Mouse (Mus musculus) limb, embryonic 14.5 days (tissue): ENCODE results near the gene Tub. TPM values are rescaled to one million over a fixed set of nuclear protein-coding genes. Genes with fewer than 3 reads are reported as not detected.

Experiments used
- ATAC-seq: fragments of 200-750 bp; cut with Nextera tagmentation; 2 replicates; pipeline ENCODE4 v1.8.0; 2017; ENCODE audit warnings: low read depth, moderate number of reproducible peaks, moderate TSS enrichment; ENCODE audit not compliant: low FRiP score
- DNase-seq: peaks from one replicate; pipeline ENCODE4 v3.0.0-alpha.2; 2015; ENCODE audit warnings: low spot score
- H3K27ac ChIP-seq: fragments of 300-500 bp; sonication (generic); replicated peaks from 2 replicates; pipeline ENCODE4 v1.5.1; 2014; ENCODE audit warnings: low read depth, mild to moderate bottlenecking, low read length, moderate library complexity, mixed read lengths
- H3K27me3 ChIP-seq: fragments of 300-500 bp; sonication (generic); 2 replicates; pipeline ENCODE4 v1.6.1; 2014; ENCODE audit warnings: low read length, mixed read lengths; ENCODE audit not compliant: control insufficient read depth, insufficient read depth
- H3K36me3 ChIP-seq: fragments of 300-500 bp; sonication (generic); 2 replicates; pipeline ENCODE4 v1.6.1; 2014; ENCODE audit warnings: mild to moderate bottlenecking, low read length, moderate library complexity, mixed read lengths; ENCODE audit not compliant: control insufficient read depth, insufficient read depth
- H3K4me1 ChIP-seq: fragments of 300-500 bp; sonication (generic); 2 replicates; pipeline ENCODE4 v1.6.1; 2014; ENCODE audit warnings: antibody characterized with exemption, low read length, mixed read lengths; ENCODE audit not compliant: control insufficient read depth, insufficient read depth
- H3K4me2 ChIP-seq: fragments of 300-500 bp; sonication (generic); replicated peaks from 2 replicates; pipeline ENCODE4 v1.6.1; 2014; ENCODE audit warnings: low read depth, mild to moderate bottlenecking, low read length, moderate library complexity; ENCODE audit not compliant: severe bottlenecking
- H3K4me3 ChIP-seq: fragments of 300-500 bp; sonication (generic); replicated peaks from 2 replicates; pipeline ENCODE4 v1.5.1; 2014; ENCODE audit warnings: low read length
- H3K9ac ChIP-seq: fragments of 300-500 bp; sonication (generic); 2 replicates; pipeline ENCODE4 v1.6.1; 2014; ENCODE audit warnings: mild to moderate bottlenecking, low read depth, low read length, moderate library complexity; ENCODE audit not compliant: severe bottlenecking
- H3K9me3 ChIP-seq: fragments of 300-500 bp; sonication (generic); 2 replicates; pipeline ENCODE4 v1.6.1; 2016; ENCODE audit warnings: low read length; ENCODE audit not compliant: control insufficient read depth
- POLR2A ChIP-seq: fragments of 200-500 bp; IDR thresholded peaks from 2 replicates; pipeline ENCODE4 v1.8.0; 2012; ENCODE audit warnings: inconsistent platforms, mild to moderate bottlenecking, moderate library complexity, borderline replicate concordance; ENCODE audit not compliant: insufficient read depth, insufficient read length; ENCODE audit errors: extremely low read depth
- WGBS: fragments of 180-500 bp; shearing (Covaris S2); extraction: QIAGEN DNeasy Blood & Tissue Kit; methylation state at CpG from one replicate; pipeline ENCODE4 v1.1.7; 2014; 5-methylcytosine and 5-hydroxymethylcytosine counted together
- polyA plus RNA-seq, 2 experiments: library from polyadenylated mRNA; depleted of rRNA in 1 of 2; stranded (reverse) in 1 of 2; unstranded in 1 of 2; fragments of >200 nt; fragmentation: Nextera tagmentation in 1 of 2; extraction: Ambion mirVana in 1 of 2; gene quantifications; 2 replicates each; pipeline versions ENCODE4 v1.2.1 to v1.2.3; 2012 to 2014

Tub gene
- polyA plus RNA-seq, 2 experiments: 4.0 to 14.1 TPM

GRCm38 (mm10) chr7:109082269-109083112 is 132.4 kb downstream of the Tub start:
- no peak for TF ChIP-seq POLR2A
- Histone ChIP-seq H3K27ac (no peak overlapping the region), H3K4me3 (peak overlapping the region; percentile 47), H3K9ac (peak overlapping the region; percentile 41), H3K9me3 (no peaks in the 10 kb centered on the region), H3K4me1 (no peaks in the 10 kb centered on the region), H3K27me3 (peaks cover 16% of the 10 kb centered on the region), H3K36me3 (no peaks in the 10 kb centered on the region), H3K4me2 (peak overlapping the region; percentile 62)
- peak; percentile 59 for DNase-seq
- no peak for ATAC-seq
- 24% methylated on average over 11 of the region's 12 CpGs for WGBS

GRCm38 (mm10) chr7:109083113-109083812 is 133.1 kb downstream of the Tub start, which contains the start of gene Ric3:
Gene Ric3, minus strand, starts transcription at chr7:109083331.
- H3K9ac ChIP-seq: peak within 1 kb of the TSS; percentile 41
- H3K4me1 ChIP-seq: no peaks in the 10 kb centered on the region
- peaks cover 16% of the 10 kb centered on the region for H3K27me3 ChIP-seq
- no peak within 1 kb of the TSS for H3K27ac ChIP-seq
- DNase-seq (no peak), ATAC-seq (no peak)
- H3K9me3 ChIP-seq: no peaks in the 10 kb centered on the region
- H3K36me3 ChIP-seq: no peaks in the 10 kb centered on the region
- 4% methylated on average over 47 of the region's 50 CpGs for WGBS
- peak within 1 kb of the TSS; percentile 47 for H3K4me3 ChIP-seq
- H3K4me2 ChIP-seq: peak within 1 kb of the TSS; percentile 62
- TF ChIP-seq POLR2A: no peak

- Histone ChIP-seq H3K4me3 (no peak overlapping the region), H3K27ac (no peak overlapping the region), H3K9me3 (no peaks in the 10 kb centered on the region), H3K9ac (no peak overlapping the region), H3K4me2 (no peak overlapping the region), H3K36me3 (no peaks in the 10 kb centered on the region), H3K27me3 (peaks cover 16% of the 10 kb centered on the region), H3K4me1 (no peaks in the 10 kb centered on the region)
- no peak for TF ChIP-seq POLR2A
- 88% methylated on average over 4 of the region's 4 CpGs for WGBS
- no peak for DNase-seq
- ATAC-seq: no peak
Measured at GRCm38 (mm10) chr7:109083813-109084184, 133.7 kb downstream of the Tub start.

Other genes with a start within 250 kb of the Tub start
- not detected in 2 replicates for gene Olfr512, start 237.0 kb upstream of the Tub start, polyA plus RNA-seq (2012; rRNA removed)
- not detected in 2 replicates for gene Olfr512, start 237.0 kb upstream of the Tub start, polyA plus RNA-seq (2014; fragmentation: Nextera tagmentation; extraction: Ambion mirVana)
- gene Olfr513, start 199.4 kb upstream of the Tub start, polyA plus RNA-seq (2012; rRNA removed): not detected in 2 replicates
- gene Olfr513, start 199.4 kb upstream of the Tub start, polyA plus RNA-seq (2014; fragmentation: Nextera tagmentation; extraction: Ambion mirVana): not detected in 2 replicates
- gene Olfr514, start 124.3 kb upstream of the Tub start, polyA plus RNA-seq (2012; rRNA removed): not detected in 2 replicates
- not detected in 2 replicates for gene Olfr514, start 124.3 kb upstream of the Tub start, polyA plus RNA-seq (2014; fragmentation: Nextera tagmentation; extraction: Ambion mirVana)
- gene Olfr516, start 99.8 kb upstream of the Tub start, polyA plus RNA-seq (2012; rRNA removed): not detected in 2 replicates
- gene Olfr516, start 99.8 kb upstream of the Tub start, polyA plus RNA-seq (2014; fragmentation: Nextera tagmentation; extraction: Ambion mirVana): not detected in 2 replicates
- gene Olfr517, start 78.0 kb upstream of the Tub start, polyA plus RNA-seq (2012; rRNA removed): not detected in 2 replicates
- not detected in 2 replicates for gene Olfr517, start 78.0 kb upstream of the Tub start, polyA plus RNA-seq (2014; fragmentation: Nextera tagmentation; extraction: Ambion mirVana)
- gene Olfr518, start 65.3 kb upstream of the Tub start, polyA plus RNA-seq (2012; rRNA removed): not detected in 2 replicates
- not detected in 2 replicates for gene Olfr518, start 65.3 kb upstream of the Tub start, polyA plus RNA-seq (2014; fragmentation: Nextera tagmentation; extraction: Ambion mirVana)
- gene Olfr519, start 55.9 kb upstream of the Tub start, polyA plus RNA-seq (2012; rRNA removed): not detected in 2 replicates
- not detected in 2 replicates for gene Olfr519, start 55.9 kb upstream of the Tub start, polyA plus RNA-seq (2014; fragmentation: Nextera tagmentation; extraction: Ambion mirVana)
- gene Nlrp10, start 20.2 kb upstream of the Tub start, polyA plus RNA-seq (2012; rRNA removed): 0.10 and 0.19 TPM in 2 replicates
- 0.10 and 0.25 TPM in 2 replicates for gene Nlrp10, start 20.2 kb upstream of the Tub start, polyA plus RNA-seq (2014; fragmentation: Nextera tagmentation; extraction: Ambion mirVana)
- gene Eif3f, start 15.9 kb upstream of the Tub start, polyA plus RNA-seq (2012; rRNA removed): 122 and 141 TPM in 2 replicates
- 120 and 123 TPM in 2 replicates for gene Eif3f, start 15.9 kb upstream of the Tub start, polyA plus RNA-seq (2014; fragmentation: Nextera tagmentation; extraction: Ambion mirVana)
- gene Ric3, start 133.0 kb downstream of the Tub start, polyA plus RNA-seq (2012; rRNA removed): 2.6 and 3.2 TPM in 2 replicates
- 4.1 and 4.7 TPM in 2 replicates for gene Ric3, start 133.0 kb downstream of the Tub start, polyA plus RNA-seq (2014; fragmentation: Nextera tagmentation; extraction: Ambion mirVana)
- 38.0 and 41.4 TPM in 2 replicates for gene Lmo1, start 224.9 kb downstream of the Tub start, polyA plus RNA-seq (2012; rRNA removed)
- 44.8 and 47.8 TPM in 2 replicates for gene Lmo1, start 224.9 kb downstream of the Tub start, polyA plus RNA-seq (2014; fragmentation: Nextera tagmentation; extraction: Ambion mirVana)